ENCODE assay signal across 8 mouse cellular contexts in the genomic region with DNA sequence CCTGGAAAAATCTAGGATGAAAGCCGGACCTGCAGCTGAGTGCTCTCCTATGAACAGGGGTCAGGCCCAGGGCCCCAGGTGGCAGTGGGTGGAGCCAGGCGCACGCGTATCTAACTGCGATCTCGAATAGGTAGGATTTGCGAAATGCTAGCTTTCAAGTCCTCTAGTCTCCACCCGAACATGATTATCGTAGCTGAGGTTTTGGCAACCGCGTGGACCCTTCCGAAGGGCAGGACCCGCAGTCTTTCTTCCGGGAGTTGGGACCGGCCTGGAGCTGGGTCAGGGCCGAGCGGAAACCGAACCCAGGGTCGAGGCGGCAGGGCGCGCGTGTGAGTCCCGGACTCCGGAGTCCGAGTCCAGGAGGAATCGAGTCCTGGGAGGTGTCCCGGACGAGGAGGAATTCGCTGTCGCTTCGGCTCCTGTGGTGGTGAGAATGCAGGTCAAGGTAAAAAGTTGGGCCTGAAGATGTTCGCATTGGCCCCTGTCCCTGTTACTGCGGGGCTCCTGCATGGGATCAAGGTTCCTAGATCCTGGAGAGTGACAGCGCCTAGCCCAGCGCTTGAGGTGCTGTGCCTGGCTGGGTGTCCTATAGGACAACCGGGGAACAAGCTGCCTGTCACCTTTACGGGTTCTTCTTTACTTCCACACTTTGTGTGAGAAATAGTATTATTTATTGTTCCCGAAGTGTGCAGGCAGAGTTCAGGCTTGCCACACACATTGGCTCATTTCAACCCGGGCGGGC. TPM values are rescaled to one million over a fixed set of nuclear protein-coding genes. Genes with fewer than 3 reads are reported as not detected.
DNase-seq lines count a peak whose midpoint lies in the region; ATAC-seq lines count a peak whose summit lies in the region.

Trpm6 (plus strand) TSS at position 386 of the 742 bp plus-strand sequence.

- DNase-seq in thymus, postnatal 4 days: peak; percentile 20
- no peak for DNase-seq in thymus, postnatal 25 days
- peak; percentile 38 for DNase-seq in kidney, postnatal 10 days
- DNase-seq in lung, postnatal 36 days: peak; percentile 73
- peak; percentile 79 for DNase-seq in yolk sac, embryonic 10.5 days (ENCODE audit: low spot score)
- DNase-seq in right cerebral cortex, adult 18-20 months: no peak

- peak; percentile 46 for ATAC-seq in granulocyte monocyte progenitor cell, adult 5-6 weeks (replicated peaks; ENCODE audit: poor library complexity, severe bottlenecking)
- ATAC-seq in inflammation-experienced regulatory T-cells, adult 6 months: no peak

RNA-seq across cellular contexts. Expression of gene Trpm6, which starts in this region (rescaled TPM):
- total RNA-seq in granulocyte monocyte progenitor cell, adult 5-6 weeks (2014; fragmentation: Nextera tagmentation): 0.09 TPM in 1 of 2 replicates, not detected in the other
- total RNA-seq in granulocyte monocyte progenitor cell, adult 5-6 weeks (2017): 0.34 TPM in 1 of 2 replicates, not detected in the other
- under 1 TPM; 0.23 to 0.51 (median 0.46) TPM for polyA plus RNA-seq in inflammation-experienced regulatory T-cells, adult 6 months (2017; shearing (Covaris generic))

Comparison
In these comparisons a context has a peak if more than half of its experiments do, and no peak if none do; other contexts are left out.
1. DNase-seq: peak in thymus, postnatal 4 days (single experiment), kidney, postnatal 10 days (single experiment), lung, postnatal 36 days (single experiment) and yolk sac, embryonic 10.5 days (single experiment); none in thymus, postnatal 25 days (single experiment) and right cerebral cortex, adult 18-20 months (single experiment).
2. Peak in ATAC-seq in granulocyte monocyte progenitor cell, adult 5-6 weeks; RNA of the gene not detected or under 1 TPM.